Mouse (Mus musculus): Measurements from ENCODE around the gene Flad1.

The Flad1 gene

GRCm38 (mm10) chr3:89425876-89426275 is 14.2 kb upstream of the Flad1 start:
- no peak for DNase-seq (ENCODE audit: low spot score)

DNA sequence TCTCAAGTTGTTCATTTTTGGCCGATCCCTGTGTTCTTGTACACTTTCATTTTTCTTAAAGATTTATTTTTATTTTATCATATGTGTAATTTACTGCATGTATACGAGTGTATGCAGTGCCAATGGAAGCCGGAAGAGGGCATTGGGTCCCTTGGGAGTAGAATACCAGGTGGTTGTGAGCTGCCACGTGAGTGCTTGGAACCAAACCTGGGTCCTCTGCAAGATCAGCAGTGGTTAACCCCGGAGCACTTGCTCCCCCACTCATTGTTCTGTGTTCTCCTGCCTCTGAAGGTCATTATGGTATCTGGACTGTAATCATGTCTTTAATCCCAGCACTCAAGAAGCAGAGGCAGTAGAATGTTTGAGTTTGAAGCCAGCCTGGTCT is 13.5 kb upstream of the Flad1 start:
- DNase-seq (ENCODE audit: low spot score), result no peak

DNA sequence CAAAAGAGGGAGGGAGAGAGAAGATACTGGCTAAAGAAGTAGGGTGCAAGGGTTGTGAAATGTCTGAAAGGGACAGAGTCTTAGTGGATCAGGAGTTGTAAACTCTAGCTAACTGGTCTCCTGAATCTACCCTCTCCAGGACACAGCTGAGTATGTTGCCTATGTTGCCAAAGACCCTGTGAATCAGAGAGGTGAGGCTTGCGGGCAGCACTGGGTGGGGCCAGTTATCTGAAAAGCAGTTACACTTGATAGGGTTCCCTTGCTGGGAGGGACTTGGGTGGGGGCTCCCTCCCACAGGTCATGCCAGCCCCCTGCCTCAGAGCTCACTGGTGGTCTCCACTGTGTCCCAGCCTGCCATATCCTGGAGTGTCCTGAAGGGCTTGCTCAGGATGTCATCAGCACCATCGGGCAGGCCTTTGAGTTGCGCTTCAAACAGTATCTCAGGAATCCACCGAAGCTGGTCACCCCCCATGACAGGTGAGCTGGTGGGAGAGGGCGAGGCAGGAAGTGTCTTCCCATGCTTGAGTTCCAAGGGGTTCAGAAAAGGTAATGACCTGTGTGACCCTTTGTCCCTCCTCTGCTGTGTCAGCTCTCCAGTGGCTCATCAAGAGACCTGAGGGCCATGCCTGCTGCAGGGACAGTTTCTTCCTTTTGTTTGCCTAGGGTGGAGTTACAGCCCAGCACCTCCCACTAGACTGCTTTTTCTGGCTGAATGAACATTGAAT is 12.9 kb upstream of the Flad1 start:
- DNase-seq (ENCODE audit: low spot score), result no peak

- DNase-seq (ENCODE audit: low spot score), result no peak
These were observed 11.0 kb upstream of the Flad1 start for GRCm38 (mm10) chr3:89422556-89423205.

- DNase-seq (ENCODE audit: low spot score), result peak; percentile 32
These were observed 10.3 kb upstream of the Flad1 start for GRCm38 (mm10) chr3:89421810-89422473.

DNA sequence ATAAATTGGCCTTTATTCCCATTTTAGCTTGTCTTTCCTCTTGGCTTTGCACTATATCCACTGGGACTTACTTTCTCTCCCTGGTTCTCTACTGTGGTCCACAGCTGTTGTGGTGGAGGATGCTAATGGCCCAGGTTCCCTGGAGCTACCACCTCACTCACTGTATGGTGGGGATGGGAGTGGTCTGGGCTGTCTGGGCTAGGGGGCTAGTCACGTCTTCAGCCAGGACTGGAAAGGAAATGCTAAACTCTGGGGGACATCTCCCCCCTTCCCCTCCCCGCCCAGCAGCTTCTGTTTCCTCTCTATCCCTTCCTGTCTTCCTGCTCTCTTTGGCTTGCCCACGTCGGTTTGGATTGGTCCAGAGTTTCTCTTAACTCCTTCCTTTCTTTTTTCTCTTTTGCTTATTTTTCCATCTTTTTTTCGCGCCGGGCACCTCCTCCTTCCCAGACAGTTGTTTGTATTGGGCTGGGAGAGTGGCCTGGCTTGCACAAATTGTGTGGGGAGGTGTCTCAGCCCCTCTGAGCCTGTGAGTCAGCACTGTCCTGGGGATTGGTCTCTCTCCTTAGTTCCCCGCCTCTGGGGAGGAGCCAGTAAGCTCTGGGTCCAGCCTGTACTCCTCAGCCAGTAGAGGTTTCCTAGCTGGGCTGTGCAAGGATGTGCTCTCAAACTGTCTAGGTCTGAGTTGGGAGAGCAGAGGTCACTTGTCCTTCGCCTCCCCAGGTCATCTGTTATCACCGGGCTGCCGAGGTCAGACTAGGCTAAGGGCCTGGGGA is 9.5 kb upstream of the Flad1 start:
- DNase-seq (ENCODE audit: low spot score), result peak; percentile 88

- no peak for DNase-seq (ENCODE audit: low spot score)
These were observed 8.8 kb upstream of the Flad1 start for GRCm38 (mm10) chr3:89420421-89420820.

GRCm38 (mm10) chr3:89419981-89420380 is 8.3 kb upstream of the Flad1 start:
- no peak for DNase-seq (ENCODE audit: low spot score)

- peak; percentile 69 for DNase-seq (ENCODE audit: low spot score)
These were observed 7.9 kb upstream of the Flad1 start for GRCm38 (mm10) chr3:89419571-89419970.

GRCm38 (mm10) chr3:89418861-89419250 is 7.2 kb upstream of the Flad1 start:
- DNase-seq (ENCODE audit: low spot score), result peak; percentile 86

- peak; percentile 94 for DNase-seq (ENCODE audit: low spot score)
These were observed 6.6 kb upstream of the Flad1 start, which contains the start of the genes Cks1b and Shc1 for GRCm38 (mm10) chr3:89418170-89418860. Gene Cks1b, minus strand, starts transcription at chr3:89418383. Gene Shc1, plus strand, starts transcription at chr3:89418443.

DNA sequence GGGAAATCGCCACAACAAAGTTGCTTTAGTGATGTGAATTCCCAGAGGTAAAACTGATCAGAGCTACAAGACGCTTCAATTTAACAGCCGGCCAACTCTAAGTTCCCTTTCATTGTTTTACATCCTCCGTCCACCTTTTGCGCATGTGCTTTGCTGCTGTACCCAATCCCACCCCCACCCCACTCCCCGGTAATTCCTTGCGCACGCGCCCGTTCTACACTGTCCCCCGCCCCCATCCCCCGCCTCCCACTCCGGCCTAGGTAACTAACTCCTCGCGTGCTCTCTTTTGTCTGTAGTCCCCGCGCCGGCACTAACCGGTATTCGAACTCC is 6.1 kb upstream of the Flad1 start:
- DNase-seq (ENCODE audit: low spot score), result no peak

GRCm38 (mm10) chr3:89417131-89417530 is 5.5 kb upstream of the Flad1 start:
- DNase-seq (ENCODE audit: low spot score), result no peak

GRCm38 (mm10) chr3:89416158-89416557 is 4.5 kb upstream of the Flad1 start:
- no peak for DNase-seq (ENCODE audit: low spot score)

DNA sequence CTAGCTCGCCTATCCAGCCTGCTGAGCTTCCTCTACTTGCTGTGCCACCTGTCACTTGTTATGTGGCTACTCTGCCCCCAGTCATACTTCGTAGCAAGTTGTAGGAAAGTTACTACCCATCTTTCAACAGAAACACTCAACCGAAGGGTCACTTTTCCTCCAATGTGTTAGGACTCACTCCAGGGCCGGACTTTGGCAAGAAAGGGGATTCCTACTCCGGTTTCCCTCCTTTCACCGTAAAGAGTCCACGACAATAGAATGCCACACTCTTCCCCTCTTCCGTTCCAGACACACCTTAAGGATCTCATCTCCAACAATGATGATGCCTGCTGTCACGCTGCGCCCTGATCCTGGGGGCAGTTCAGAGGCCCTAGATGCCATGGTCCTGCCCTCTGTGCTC is 806 bp downstream of the Flad1 start:
- DNase-seq (ENCODE audit: low spot score), result no peak

GRCm38 (mm10) chr3:89409701-89410100 is 2.0 kb downstream of the Flad1 start:
- DNase-seq (ENCODE audit: low spot score), result no peak

- DNase-seq (ENCODE audit: low spot score), result no peak
These were observed 3.2 kb downstream of the Flad1 start for GRCm38 (mm10) chr3:89408448-89408847.

DNA sequence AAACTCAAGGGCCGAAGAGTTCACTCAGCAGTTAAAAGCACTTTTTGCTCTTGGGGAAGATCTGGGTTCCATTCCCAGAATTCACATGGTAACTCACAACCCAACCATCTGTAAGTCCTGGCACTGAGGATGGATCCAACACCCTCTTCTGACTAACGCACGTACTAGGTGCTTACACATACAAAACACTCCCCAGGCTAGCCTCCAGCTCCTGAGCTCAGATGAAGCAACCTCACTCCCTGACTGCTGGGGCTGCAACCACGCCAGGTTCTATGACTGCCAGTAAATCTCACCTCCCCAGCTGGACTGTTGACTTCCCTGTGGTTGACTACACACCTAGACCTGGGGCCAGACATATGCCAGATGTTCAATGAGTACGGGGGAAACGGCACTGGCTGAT is 4.8 kb downstream of the Flad1 start:
- no peak for DNase-seq (ENCODE audit: low spot score)

DNA sequence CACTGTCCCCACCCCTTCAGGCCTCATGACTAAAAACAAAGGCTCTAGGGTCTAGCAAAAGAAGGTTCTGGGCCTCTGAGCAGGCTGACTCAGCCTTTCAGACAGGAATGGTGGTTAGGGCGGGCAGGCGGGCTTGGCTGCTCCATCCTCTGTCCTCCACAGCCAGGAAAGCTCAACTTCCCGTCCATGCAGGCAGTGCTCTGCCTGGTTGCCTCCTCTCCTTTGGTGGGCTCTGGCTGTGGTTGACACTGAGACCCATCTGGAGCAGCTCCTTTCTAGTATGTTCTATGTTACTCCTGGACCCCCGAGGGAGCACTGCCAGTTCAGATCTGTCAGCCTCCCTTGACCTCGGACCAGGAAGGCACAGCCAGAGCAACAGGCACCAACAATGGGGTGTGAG is 9.0 kb downstream of the Flad1 start, which contains the start of gene Lenep:
TSS of gene Lenep (minus strand) at position 101 of the 400 bp plus-strand sequence.
- DNase-seq (ENCODE audit: low spot score), result no peak

DNA sequence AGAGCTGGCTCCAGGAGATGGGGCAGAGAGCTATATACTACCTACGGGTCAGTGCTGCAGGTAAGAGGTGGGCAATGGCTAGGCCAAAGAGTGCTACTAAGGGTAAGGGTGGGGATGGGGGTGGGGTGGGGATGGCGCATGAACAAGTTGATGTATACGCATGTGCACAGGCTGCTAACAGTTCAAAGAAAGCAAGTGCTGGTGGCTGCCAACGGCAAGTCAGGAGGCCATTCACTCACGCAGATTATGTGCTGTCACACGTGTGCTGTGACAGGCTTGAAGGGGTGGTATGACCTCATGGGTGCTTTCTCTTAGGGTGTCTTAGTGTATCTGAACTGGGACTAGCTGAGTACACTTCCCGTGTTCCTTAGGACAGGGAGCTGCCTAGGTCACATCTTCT is 10.3 kb downstream of the Flad1 start:
- no peak for DNase-seq (ENCODE audit: low spot score)

DNA sequence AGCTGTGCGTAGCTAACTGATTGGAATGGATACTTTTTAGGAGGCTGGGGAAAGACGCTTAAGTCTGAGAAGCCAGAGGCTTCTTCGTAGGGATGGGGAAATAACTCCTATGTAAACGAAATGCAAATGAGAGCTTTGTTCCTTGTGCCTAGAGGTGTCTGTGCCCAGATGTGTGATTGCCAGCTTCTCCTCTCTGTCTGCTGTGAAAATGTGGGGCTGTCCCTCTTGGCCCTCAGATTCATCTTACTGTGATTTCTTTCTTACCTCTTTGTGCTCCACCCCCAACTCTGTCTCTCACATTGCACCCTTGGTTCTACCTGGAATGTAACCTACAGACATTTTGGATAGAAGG is 15.0 kb downstream of the Flad1 start:
- no peak for DNase-seq (ENCODE audit: low spot score)
